Mouse (Mus musculus) liver, embryonic 14.5 days (tissue): ENCODE measurements around the gene Misp. TPM values are rescaled to one million over a fixed set of nuclear protein-coding genes. Genes with fewer than 3 reads are reported as not detected.

Source experiments
- ATAC-seq: fragments of 200-750 bp; cut with Nextera tagmentation; 2 replicates; pipeline ENCODE4 v1.8.0; 2017; ENCODE audit warnings: moderate number of reproducible peaks, mild to moderate bottlenecking, moderate library complexity; ENCODE audit not compliant: insufficient read depth
- DNase-seq, 3 experiments: peaks; one replicate each; pipeline ENCODE4 v3.0.0-alpha.2; 2012 to 2013; ENCODE audit warnings: low read depth in 3 of 3, low spot score in 3 of 3
- H3K27ac ChIP-seq: fragments of 300-500 bp; sonication (generic); 2 replicates; pipeline ENCODE4 v1.5.1; 2014; ENCODE audit warnings: moderate library complexity, mild to moderate bottlenecking, control low read depth, inconsistent platforms
- H3K27me3 ChIP-seq: fragments of 300-500 bp; sonication (generic); 2 replicates; pipeline ENCODE4 v1.6.1; 2014; ENCODE audit warnings: mild to moderate bottlenecking, low read length, moderate library complexity; ENCODE audit not compliant: control insufficient read depth, insufficient read depth
- H3K36me3 ChIP-seq: fragments of 300-500 bp; sonication (generic); replicated peaks from 2 replicates; pipeline ENCODE4 v1.6.1; 2014; ENCODE audit warnings: low read depth; ENCODE audit not compliant: control insufficient read depth, insufficient read depth
- H3K4me1 ChIP-seq, 2 experiments: fragments of 200-500 bp in 1 of 2; fragments of 300-500 bp in 1 of 2; sonication (generic) in 1 of 2; replicated peaks; 2 replicates each; pipeline ENCODE4 v1.6.1; 2012 to 2014; ENCODE audit warnings: antibody characterized with exemption in 1 of 2, inconsistent platforms in 1 of 2, low read length in 1 of 2; ENCODE audit not compliant: control insufficient read depth in 2 of 2, insufficient read depth in 2 of 2
- H3K4me2 ChIP-seq: fragments of 300-500 bp; sonication (generic); 2 replicates; pipeline ENCODE4 v1.6.1; 2014; ENCODE audit warnings: low read depth, mild to moderate bottlenecking, control low read depth, moderate library complexity
- H3K4me3 ChIP-seq, 2 experiments: fragments of 200-500 bp in 1 of 2; fragments of 300-500 bp in 1 of 2; sonication (generic) in 1 of 2; 2 replicates each; pipeline ENCODE4 v1.5.1; 2012 to 2014; ENCODE audit warnings: low read depth in 2 of 2, low read length in 2 of 2, mild to moderate bottlenecking in 2 of 2, control low read depth in 1 of 2, inconsistent platforms in 1 of 2, moderate library complexity in 1 of 2; ENCODE audit not compliant: insufficient read depth in 1 of 2
- H3K9ac ChIP-seq: fragments of 300-500 bp; sonication (generic); replicated peaks from 2 replicates; pipeline ENCODE4 v1.6.1; 2014; ENCODE audit warnings: mild to moderate bottlenecking, control low read depth, moderate library complexity
- H3K9me3 ChIP-seq: fragments of 300-500 bp; sonication (generic); 2 replicates; pipeline ENCODE4 v1.6.1; 2016; ENCODE audit warnings: low read length, mixed read lengths; ENCODE audit not compliant: control insufficient read depth
- CTCF ChIP-seq: IDR thresholded peaks from 2 replicates; pipeline ENCODE4 v1.5.1; 2016; ENCODE audit warnings: antibody characterized with exemption, low read depth, control low read depth
- EP300 ChIP-seq: IDR thresholded peaks from 2 replicates; pipeline ENCODE4 v1.6.1; 2016; ENCODE audit warnings: antibody characterized with exemption, low read depth
- WGBS: fragments of 180-500 bp; shearing (Covaris S2); extraction: QIAGEN DNeasy Blood & Tissue Kit; methylation state at CpG from one replicate; pipeline ENCODE4 v1.1.7; 2014; ENCODE audit not compliant: insufficient replicate concordance; 5-methylcytosine and 5-hydroxymethylcytosine counted together
- polyA plus RNA-seq, 2 experiments: library from polyadenylated mRNA; depleted of rRNA in 1 of 2; stranded (reverse) in 1 of 2; unstranded in 1 of 2; fragments of >200 nt; fragmentation: Nextera tagmentation in 1 of 2; extraction: Ambion mirVana in 1 of 2; gene quantifications; 2 replicates each; pipeline versions ENCODE4 v1.2.1 to v1.2.3; 2012 to 2014

Misp gene
- polyA plus RNA-seq, 2 experiments: 0.13 to 0.41 TPM

DNA sequence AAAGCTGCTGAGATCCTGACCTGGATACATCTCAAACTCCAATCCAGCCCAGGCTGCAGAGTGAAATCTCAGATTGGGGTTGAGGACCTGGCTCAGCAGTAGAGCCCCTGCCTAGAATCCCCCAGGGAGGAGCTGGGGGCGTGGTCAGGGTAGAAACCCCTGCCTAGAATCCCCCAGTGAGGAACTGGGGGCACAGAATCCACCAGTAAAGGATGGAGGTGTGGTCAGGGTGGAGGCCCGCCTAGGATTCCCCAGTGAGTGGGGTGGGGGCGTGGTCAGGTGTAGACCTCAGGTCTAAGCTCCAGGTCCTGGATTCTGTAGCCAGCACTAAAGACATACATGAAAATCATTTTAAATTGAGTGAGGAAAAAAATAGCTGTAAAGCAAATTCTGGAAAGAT, 52.1 kb downstream of the Misp start:
- H3K4me3 ChIP-seq: no peak overlapping the region
- H3K9me3 ChIP-seq: no peaks in the 10 kb centered on the region
- 26% methylated on average over 3 of the region's 3 CpGs for WGBS
- peaks cover 14% of the 10 kb centered on the region for H3K27me3 ChIP-seq
- H3K36me3 ChIP-seq: no peaks in the 10 kb centered on the region
- H3K9ac ChIP-seq: no peak overlapping the region
- no peak overlapping the region for H3K4me2 ChIP-seq
- no peak for DNase-seq
- H3K4me1 ChIP-seq: peaks cover 0 to 6% of the 10 kb centered on the region in 2 experiments; a peak in 3 of 4 replicates
- TF ChIP-seq CTCF (no peak), EP300 (no peak)
- no peak for ATAC-seq
- no peak overlapping the region for H3K27ac ChIP-seq

DNA sequence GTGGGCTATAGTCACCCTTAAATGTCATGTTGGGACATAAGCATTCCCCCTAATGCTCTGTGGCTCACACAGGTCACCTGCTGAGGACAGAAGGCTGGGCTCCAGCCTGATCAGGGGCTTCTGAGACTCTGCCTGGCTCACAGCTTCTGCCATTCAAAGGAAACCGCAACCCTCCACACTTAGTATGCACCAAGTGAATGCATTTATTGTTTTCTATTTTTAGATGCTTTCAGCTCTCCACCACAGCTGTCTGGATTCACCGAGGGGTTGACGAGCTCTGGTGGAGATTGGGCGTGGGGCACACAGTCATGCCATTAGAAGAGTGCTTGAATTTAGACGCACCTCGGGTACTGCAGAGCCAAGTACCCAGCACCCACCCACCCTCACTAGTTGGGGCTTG, 52.5 kb downstream of the Misp start:
- H3K9me3 ChIP-seq: no peaks in the 10 kb centered on the region
- ATAC-seq (no peak), DNase-seq (no peak)
- no peak overlapping the region for H3K27ac ChIP-seq
- H3K9ac ChIP-seq: no peak overlapping the region
- WGBS: 10% methylated on average over 6 of the region's 6 CpGs
- H3K4me1 ChIP-seq: peaks cover 0 to 7% of the 10 kb centered on the region in 2 experiments; a peak in 3 of 4 replicates
- H3K36me3 ChIP-seq: no peaks in the 10 kb centered on the region
- 0 out of 4 replicates have a peak overlapping the region, but pooled peaks of 1 of the 2 experiments have one; percentile 15 for H3K4me3 ChIP-seq
- no peak overlapping the region for H3K4me2 ChIP-seq
- H3K27me3 ChIP-seq: peaks cover 14% of the 10 kb centered on the region
- TF ChIP-seq EP300 (no peak), CTCF (no peak)

DNA sequence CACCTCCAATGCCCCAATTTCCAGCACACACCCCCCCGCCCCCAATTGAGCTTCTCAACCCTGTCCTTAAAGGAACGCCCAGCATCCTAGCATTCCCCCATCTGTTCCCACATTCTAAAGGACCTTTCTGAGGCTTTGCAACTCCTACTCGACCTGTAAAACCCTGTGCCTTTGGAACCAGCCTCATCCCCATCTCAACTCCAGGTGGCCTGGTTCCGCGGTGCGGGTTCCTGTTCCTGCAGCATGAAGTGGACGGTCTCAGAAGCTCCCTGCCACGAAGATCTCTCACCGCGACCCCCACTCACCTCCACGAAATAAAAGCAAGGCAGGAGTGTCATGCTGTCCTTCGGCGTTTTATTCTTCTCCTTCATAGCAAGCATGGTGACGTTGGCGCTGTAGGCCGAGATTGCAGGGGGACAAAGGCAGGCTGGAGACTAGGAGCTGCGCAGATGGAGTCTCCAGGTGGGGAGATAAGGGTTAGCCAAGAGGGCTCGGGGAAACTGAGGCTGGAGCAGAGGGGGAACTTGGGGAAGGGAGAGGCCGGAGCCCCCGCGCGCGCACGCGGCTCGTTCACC, 53.0 kb downstream of the Misp start:
- Histone ChIP-seq H3K4me3 (peak overlapping the region; percentile 39 to 57), H3K4me1 (peaks cover 0 to 7% of the 10 kb centered on the region in 2 experiments; a peak in 3 of 4 replicates), H3K9ac (no peak overlapping the region), H3K4me2 (peak overlapping the region; percentile 51), H3K9me3 (no peaks in the 10 kb centered on the region), H3K27ac (no peak overlapping the region), H3K27me3 (peaks cover 14% of the 10 kb centered on the region), H3K36me3 (no peaks in the 10 kb centered on the region)
- WGBS: 2% methylated on average over 26 of the region's 26 CpGs
- no peak for DNase-seq
- TF ChIP-seq EP300 (no peak), CTCF (no peak)
- ATAC-seq: no peak

DNA sequence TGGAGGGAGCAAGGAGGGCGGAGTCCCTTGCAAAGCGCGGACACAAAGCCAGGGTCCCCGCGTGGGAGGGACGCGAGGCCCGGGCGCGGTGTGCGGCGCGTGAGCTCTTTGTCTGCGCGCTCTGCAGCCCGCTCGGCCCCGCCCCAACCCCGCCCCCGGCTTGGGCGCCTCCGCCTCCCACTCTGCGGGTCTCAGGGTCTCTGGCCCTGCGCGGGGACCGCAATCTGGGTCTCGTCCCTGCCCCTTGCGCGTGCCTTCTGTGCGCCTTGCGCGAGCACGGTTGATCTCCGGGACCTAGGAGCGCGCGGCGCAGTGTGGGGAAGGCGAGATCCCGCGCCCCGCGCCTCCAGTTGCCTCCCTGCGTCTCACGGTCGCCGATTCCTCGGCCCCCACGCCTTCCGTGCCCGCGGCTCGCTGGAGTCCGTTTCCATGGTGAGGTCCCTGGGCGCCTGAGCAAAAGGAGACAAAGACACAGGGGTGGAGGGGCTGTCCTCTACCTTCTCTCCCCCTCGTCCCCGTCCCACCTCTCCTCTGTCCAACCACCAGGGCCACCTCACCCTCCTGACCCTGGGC, 53.6 kb downstream of the Misp start, which contains the start of the genes Prtn3 and Plppr3:
Prtn3 (plus strand) TSS at position 187 of the 573 bp plus-strand sequence.
Plppr3 (minus strand) TSS at position 345 of the 573 bp plus-strand sequence.
- Histone ChIP-seq H3K36me3 (no peaks in the 10 kb centered on the region), H3K27ac (no peak within 1 kb of the TSS), H3K9ac (no peak within 1 kb of the TSS), H3K4me2 (peak within 1 kb of the TSS; percentile 51), H3K27me3 (peaks cover 14% of the 10 kb centered on the region), H3K4me3 (peak within 1 kb of the TSS; percentile 39 to 57), H3K9me3 (no peaks in the 10 kb centered on the region), H3K4me1 (peaks cover 0 to 7% of the 10 kb centered on the region in 2 experiments; a peak in 3 of 4 replicates)
- TF ChIP-seq CTCF: no peak
- TF ChIP-seq EP300: no peak
- 2% methylated on average over 57 of the region's 57 CpGs for WGBS
- DNase-seq (no peak), ATAC-seq (no peak)

DNA sequence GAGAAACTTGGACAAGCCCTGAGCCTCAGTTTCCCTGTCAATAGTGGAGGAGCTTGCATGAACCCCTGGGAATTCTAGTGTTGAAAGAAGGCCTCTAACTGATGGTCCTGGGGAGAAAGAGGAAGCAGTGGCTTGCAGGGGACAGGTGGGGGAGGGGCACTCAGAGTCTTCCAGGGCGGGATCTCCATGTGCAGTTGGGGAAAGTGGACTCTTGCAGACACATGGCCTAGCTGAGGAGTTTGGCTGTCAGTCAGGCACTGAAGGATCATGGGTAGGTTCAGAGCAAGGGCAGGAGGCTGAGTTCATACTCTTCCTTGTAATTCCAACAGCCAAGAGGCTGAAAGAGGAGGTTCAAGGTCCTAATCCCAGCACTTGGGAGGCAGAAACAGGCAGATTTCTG, 56.4 kb downstream of the Misp start:
- Histone ChIP-seq H3K9me3 (no peaks in the 10 kb centered on the region), H3K36me3 (no peaks in the 10 kb centered on the region), H3K4me2 (no peak overlapping the region; the same call in 1 of the 2 replicates), H3K27me3 (peaks cover 14% of the 10 kb centered on the region), H3K4me1 (peaks cover 6 to 21% of the 10 kb centered on the region in 2 experiments), H3K9ac (no peak overlapping the region), H3K27ac (no peak overlapping the region), H3K4me3 (no peak overlapping the region)
- WGBS: 0% methylated on average over 1 of the region's 1 CpGs
- DNase-seq: no peak
- ATAC-seq: no peak
- TF ChIP-seq CTCF (no peak), EP300 (no peak)
